ENCODE assay signal across 21 mouse cellular contexts in the genomic region with DNA sequence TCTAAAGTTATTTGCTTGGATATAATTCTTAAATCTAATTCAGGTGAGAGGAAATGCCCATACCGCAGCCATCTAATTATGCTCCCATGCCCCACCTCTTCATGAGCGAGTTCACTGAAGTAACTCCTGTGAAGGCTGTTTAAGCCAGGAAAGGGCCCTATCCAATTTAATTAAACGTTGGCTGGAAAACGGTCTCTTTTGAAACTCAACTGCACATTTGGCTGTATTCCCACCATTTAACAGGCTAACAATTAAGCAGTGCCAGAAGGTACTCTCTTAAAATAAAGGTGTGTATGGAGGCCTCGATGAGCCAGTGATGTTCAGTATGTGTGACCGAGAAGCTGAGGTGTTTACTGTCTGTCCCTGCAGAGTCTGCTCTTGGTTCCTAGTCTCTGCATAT. TPM values are rescaled to one million over a fixed set of nuclear protein-coding genes. Genes with fewer than 3 reads are reported as not detected.
DNase-seq lines count a peak whose midpoint lies in the region; ATAC-seq and TF ChIP-seq lines count a peak whose summit lies in the region.
"Had no signal": no experiment of that assay in that cellular context is flagged by ENCODE, and none has a peak within 500 bp of the region (broad histone marks: within the 10 kb centered on the region; RNA-seq: fewer than 3 reads in every experiment).

No protein-coding gene starts in this region.

- no peaks in the 10 kb centered on the region for H3K27me3 ChIP-seq in liver, embryonic 15.5 days
- H3K27me3 ChIP-seq in liver, postnatal 0 days (ENCODE audit: insufficient read depth, low read length): no peaks in the 10 kb centered on the region
- H3K27me3 ChIP-seq: forebrain, embryonic 12.5 days; megakaryocyte, embryonic 14.5 days had no signal

- no peak for TF ChIP-seq EP300 in liver, postnatal 0 days (IDR thresholded peaks at IDR 0.05; ENCODE audit: low read depth)

- H3K36me3 ChIP-seq in liver, embryonic 15.5 days (replicated peaks): peaks cover 5% of the 10 kb centered on the region
- H3K36me3 ChIP-seq in liver, postnatal 0 days (replicated peaks; ENCODE audit: insufficient read depth, low read length): no peaks in the 10 kb centered on the region
- H3K36me3 ChIP-seq: forebrain, embryonic 12.5 days had no signal

- H3K4me3 ChIP-seq in liver, embryonic 15.5 days (replicated peaks): no peak overlapping the region
- no peak overlapping the region for H3K4me3 ChIP-seq in liver, postnatal 0 days (ENCODE audit: low read depth, low read length)
- H3K4me3 ChIP-seq: forebrain, embryonic 12.5 days; megakaryocyte, embryonic 14.5 days had no signal

- H3K9me3 ChIP-seq in liver, embryonic 15.5 days (replicated peaks): no peaks in the 10 kb centered on the region
- H3K9me3 ChIP-seq in liver, postnatal 0 days (ENCODE audit: low read length): no peaks in the 10 kb centered on the region
- H3K9me3 ChIP-seq: forebrain, embryonic 12.5 days; hindbrain, embryonic 10.5 days; megakaryocyte, embryonic 14.5 days had no signal

- H3K27ac ChIP-seq in liver, embryonic 15.5 days (replicated peaks): no peak overlapping the region; the same call in 1 of the 2 replicates
- peak overlapping the region; percentile 48 for H3K27ac ChIP-seq in liver, postnatal 0 days (ENCODE audit: low read depth)
- H3K27ac ChIP-seq: forebrain, embryonic 12.5 days; hindbrain, embryonic 10.5 days had no signal

- no peak for TF ChIP-seq CTCF in liver, postnatal 0 days (IDR thresholded peaks at IDR 0.05; ENCODE audit: low read depth)

- DNase-seq in cerebellum, adult 9-10 months: peak; percentile 49
- DNase-seq in cerebellum, adult 9-11 months: no peak
- peak; percentile 23 for DNase-seq in kidney, adult 11 months
- no peak for DNase-seq in kidney, postnatal 4 days
- no peak for DNase-seq in liver
- DNase-seq in liver, postnatal 0 days: no peak
- DNase-seq in testis, postnatal 14 days (ENCODE audit: low spot score): no peak
- DNase-seq: adrenal gland, postnatal 10 days; cerebellum, adult 11 months; cerebellum, postnatal 25 days; embryo, embryonic 11 days; gastrocnemius, postnatal 25 days; kidney, postnatal 10 days; lung, adult 2 months had no signal

- H3K4me2 ChIP-seq in liver, embryonic 15.5 days: 0 out of 2 replicates have a peak overlapping the region, but pooled peaks have one; percentile 16
- no peak overlapping the region for H3K4me2 ChIP-seq in liver, postnatal 0 days (ENCODE audit: low read depth, low read length)
- H3K4me2 ChIP-seq: forebrain, embryonic 12.5 days had no signal

- peaks cover 67% of the 10 kb centered on the region for H3K4me1 ChIP-seq in liver, embryonic 15.5 days (replicated peaks)
- H3K4me1 ChIP-seq in liver, postnatal 0 days (ENCODE audit: insufficient read depth): peaks cover 42% of the 10 kb centered on the region

- no peak for ATAC-seq in liver, embryonic 15.5 days (ENCODE audit: insufficient read depth)
- ATAC-seq in liver, postnatal 0 days: no peak
- ATAC-seq: activated CD4-positive, CD25-positive, alpha-beta regulatory T cell, adult 4 months had no signal

- H3K9ac ChIP-seq in liver, embryonic 15.5 days: no peak overlapping the region
- H3K9ac ChIP-seq in liver, postnatal 0 days (replicated peaks): peak overlapping the region; percentile 26; the same call in 1 of the 2 replicates
- H3K9ac ChIP-seq: forebrain, embryonic 12.5 days had no signal

- 82% methylated on average over 6 of the region's 6 CpGs for WGBS in liver, embryonic 15.5 days (ENCODE audit: insufficient replicate concordance)
- WGBS in liver, postnatal 0 days (ENCODE audit: insufficient replicate concordance): 75% methylated on average over 6 of the region's 6 CpGs

RNA-seq across cellular contexts. Expression of gene Mbtps1, which starts 2.7 kb away (rescaled TPM):
- 24.7 and 26.3 TPM in 2 replicates for polyA plus RNA-seq in liver, embryonic 15.5 days (2015; fragmentation: Nextera tagmentation; extraction: Ambion mirVana)
- polyA plus RNA-seq in liver, postnatal 0 days (2015; fragmentation: Nextera tagmentation; extraction: Ambion mirVana): 17.3 and 20.1 TPM in 2 replicates

RNA-seq across cellular contexts. Expression of gene Hsdl1, which starts 19.1 kb away (rescaled TPM):
- 16.5 and 18.1 TPM in 2 replicates for polyA plus RNA-seq in liver, embryonic 15.5 days (2015; fragmentation: Nextera tagmentation; extraction: Ambion mirVana)
- polyA plus RNA-seq in liver, postnatal 0 days (2015; fragmentation: Nextera tagmentation; extraction: Ambion mirVana): 11.7 and 12.5 TPM in 2 replicates

RNA-seq across cellular contexts. Expression of gene Dnaaf1, which starts 19.2 kb away (rescaled TPM):
- polyA plus RNA-seq in liver, embryonic 15.5 days (2015; fragmentation: Nextera tagmentation; extraction: Ambion mirVana): 0.05 and 0.08 TPM in 2 replicates
- polyA plus RNA-seq in liver, postnatal 0 days (2015; fragmentation: Nextera tagmentation; extraction: Ambion mirVana): 0.07 TPM in 1 of 2 replicates, not detected in the other
- polyA plus RNA-seq: activated CD4-positive, CD25-positive, alpha-beta regulatory T cell, adult 4 months had no signal

RNA-seq across cellular contexts. Expression of gene Taf1c, which starts 49.2 kb away (rescaled TPM):
- 5.4 and 7.4 TPM in 2 replicates for polyA plus RNA-seq in liver, embryonic 15.5 days (2015; fragmentation: Nextera tagmentation; extraction: Ambion mirVana)
- 2.4 and 2.7 TPM in 2 replicates for polyA plus RNA-seq in liver, postnatal 0 days (2015; fragmentation: Nextera tagmentation; extraction: Ambion mirVana)

RNA-seq across cellular contexts. Expression of gene Slc38a8, which starts 54.4 kb away (rescaled TPM):
- polyA plus RNA-seq in liver, embryonic 15.5 days (2015; fragmentation: Nextera tagmentation; extraction: Ambion mirVana): not detected in 2 replicates
- not detected in 2 replicates for polyA plus RNA-seq in liver, postnatal 0 days (2015; fragmentation: Nextera tagmentation; extraction: Ambion mirVana)
- polyA plus RNA-seq: activated CD4-positive, CD25-positive, alpha-beta regulatory T cell, adult 4 months; heart, postnatal 0 days; hindbrain, embryonic 10.5 days; stomach, embryonic 16.5 days had no signal

Comparison
In these comparisons a context has a peak if more than half of its experiments do, and no peak if none do; other contexts are left out.
1. DNase-seq: peak in cerebellum, adult 9-10 months (single experiment) and kidney, adult 11 months (single experiment); none in cerebellum, adult 9-11 months (single experiment), kidney, postnatal 4 days (0 of 2), liver (single experiment), liver, postnatal 0 days (single experiment) and testis, postnatal 14 days (single experiment).